Mouse (Mus musculus) frontal cortex, postnatal 36 days (tissue): ENCODE measurements around the gene Olfr855.

ENCODE experiments used
- DNase-seq, 2 experiments: peaks; one replicate each; pipeline ENCODE4 v3.0.0; 2022; ENCODE audit warnings: low spot score in 2 of 2

Olfr855 gene

DNA sequence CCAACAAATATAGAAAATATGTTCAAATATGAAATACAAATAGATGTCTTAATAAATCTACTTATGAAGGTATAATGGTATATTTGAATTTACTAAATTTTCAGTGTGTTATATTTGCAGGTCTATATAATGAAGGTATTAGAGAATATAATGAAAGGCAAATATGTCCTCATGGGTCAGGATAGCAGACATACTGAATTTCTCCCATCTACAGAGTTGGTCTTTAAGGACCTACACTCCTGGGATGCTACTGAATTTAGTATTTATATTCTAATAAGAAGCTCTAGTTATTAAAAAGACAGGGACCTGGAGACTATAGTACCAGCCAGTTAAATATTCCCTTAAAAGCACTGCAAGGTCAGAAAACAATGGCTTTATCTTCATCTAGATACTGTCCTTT is at the start of gene Olfr855:
Gene Olfr855, plus strand, starts transcription at position 301 of the 400 bp plus-strand sequence.
- DNase-seq: no peak

DNA sequence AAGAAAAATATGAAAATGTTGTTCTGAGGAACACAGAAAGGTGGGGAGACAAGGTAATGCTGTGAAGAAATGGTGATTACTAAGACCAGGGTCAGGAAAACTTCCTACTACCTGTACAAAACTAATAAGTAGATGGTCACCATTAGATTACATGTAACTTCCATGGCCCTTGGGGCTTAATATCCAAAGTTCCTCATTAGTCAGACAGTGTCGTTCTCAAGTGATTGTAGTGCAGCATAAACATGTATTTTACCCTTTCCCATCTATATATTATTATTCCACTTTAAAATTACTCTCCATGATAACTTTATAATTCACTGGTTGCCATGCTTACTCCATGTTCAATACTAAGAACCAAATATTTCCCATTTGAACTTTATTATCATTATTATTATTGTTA is 41.4 kb upstream of the Olfr855 start, which contains the start of gene Olfr853:
Gene Olfr853, minus strand, starts transcription at position 101 of the 400 bp plus-strand sequence.
- no peak for DNase-seq

DNA sequence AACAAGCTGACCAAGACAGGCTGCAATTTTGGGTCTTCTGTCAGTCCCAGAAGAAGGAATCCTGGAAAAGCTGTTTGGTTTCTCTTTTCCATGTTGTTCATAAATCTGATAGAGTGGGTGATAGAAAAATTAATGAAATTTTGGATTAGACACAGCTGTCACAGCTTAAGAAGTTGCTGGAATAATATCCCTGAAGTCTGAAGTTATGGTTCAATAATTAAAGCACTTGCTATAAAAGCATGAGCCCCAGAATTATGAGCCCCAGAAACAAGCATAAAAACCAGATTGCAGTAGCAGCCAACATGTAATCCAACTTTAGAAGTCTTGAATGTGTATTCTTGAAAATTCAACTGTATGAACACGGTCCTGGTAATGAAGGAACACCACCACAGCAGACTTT is 15.1 kb upstream of the Olfr855 start, which contains the start of gene Olfr854:
Gene Olfr854, minus strand, starts transcription at position 101 of the 400 bp plus-strand sequence.
- no peak for DNase-seq

DNA sequence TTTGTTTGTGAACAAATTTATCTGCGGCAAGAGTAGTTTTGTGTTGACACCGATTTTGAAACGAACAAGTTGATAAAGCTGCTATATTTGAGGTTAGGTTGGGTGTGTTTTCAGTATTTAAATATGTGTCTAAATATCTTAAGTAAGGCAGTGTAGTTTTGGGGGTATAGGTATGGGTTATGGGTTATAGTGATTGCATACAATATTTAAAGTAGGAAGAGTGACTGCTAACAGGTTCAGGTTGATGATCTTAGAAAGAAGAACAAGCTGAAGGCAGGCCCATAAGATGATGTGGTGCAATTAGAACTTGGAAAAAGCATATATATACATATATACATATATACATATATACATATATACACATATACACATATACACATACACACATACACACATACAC is 38.9 kb downstream of the Olfr855 start:
- no peak for DNase-seq

DNA sequence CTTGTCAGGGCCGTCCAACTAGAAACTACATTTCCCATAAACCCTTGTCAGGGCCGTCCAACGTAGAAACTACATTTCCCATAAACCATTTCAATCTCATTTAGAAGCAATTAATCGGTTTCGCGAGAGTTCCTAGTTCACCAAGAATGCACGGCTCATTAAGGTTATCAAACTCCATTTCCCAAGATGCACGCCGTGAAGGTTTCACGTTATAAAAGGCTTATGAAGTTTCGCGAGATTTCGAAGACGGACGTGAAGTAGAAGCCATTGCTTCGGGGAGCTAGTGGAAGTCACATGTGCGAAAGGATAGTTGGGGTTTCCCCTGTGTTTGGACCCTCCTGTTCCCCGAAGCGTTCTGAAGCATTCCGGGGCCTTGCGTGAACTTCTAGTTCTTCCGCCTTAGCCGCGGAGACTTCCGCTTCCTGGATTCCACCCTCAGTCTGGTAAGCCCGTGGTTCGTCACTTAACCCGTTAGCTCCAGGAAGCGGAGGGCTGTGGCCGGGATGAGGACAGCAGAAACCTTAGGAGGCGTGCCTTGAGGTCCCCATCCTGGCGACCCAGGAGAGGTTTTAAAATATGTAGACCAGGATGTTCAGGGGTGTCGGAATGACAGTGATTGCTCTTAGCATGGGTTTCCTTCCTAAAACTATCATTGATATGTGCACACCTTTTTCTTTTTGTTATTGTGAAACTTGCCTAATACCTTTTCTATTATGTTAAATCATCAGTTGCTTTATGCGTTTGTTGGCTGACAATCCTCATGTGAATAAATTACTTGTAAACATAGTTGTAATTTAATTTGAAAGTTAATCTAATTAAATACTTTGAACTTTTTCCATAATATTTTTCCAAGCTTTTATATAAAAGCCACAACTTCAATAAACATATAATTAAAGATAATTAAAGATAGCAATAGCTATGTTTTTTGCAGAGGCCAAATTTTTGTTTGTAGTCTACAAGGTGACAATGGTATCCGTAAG is 39.7 kb downstream of the Olfr855 start, which contains the start of gene Zfp317:
Gene Zfp317, plus strand, starts transcription at position 260 of the 980 bp plus-strand sequence.
- peak; percentile 91 to 98 for DNase-seq

DNA sequence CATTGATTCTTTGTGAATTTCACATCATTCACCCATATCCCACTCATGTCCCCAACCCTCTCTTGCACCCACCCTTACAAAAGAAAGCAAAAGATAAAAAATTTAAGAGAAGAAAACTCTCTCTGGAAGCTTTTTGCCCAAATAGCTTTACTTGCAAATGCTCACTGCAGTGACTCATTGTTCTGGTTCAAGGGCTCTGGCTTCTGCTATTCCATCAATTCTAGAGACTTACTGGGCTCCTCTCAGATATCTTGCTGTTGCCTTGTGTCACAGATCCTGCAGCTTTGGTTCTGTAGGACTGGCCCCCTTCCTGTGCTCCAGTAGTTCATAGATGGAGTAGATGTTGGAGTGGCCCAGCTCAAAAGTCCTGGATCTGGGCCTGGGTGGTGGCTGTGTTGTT is 47.2 kb downstream of the Olfr855 start:
- no peak for DNase-seq
